Mouse (Mus musculus) neural tube, embryonic 11.5 days (tissue): Measurements from ENCODE around the gene Hoxc6. TPM values are rescaled to one million over a fixed set of nuclear protein-coding genes. Genes with fewer than 3 reads are reported as not detected.

ENCODE experiments used
- ATAC-seq: fragments of 200-750 bp; cut with Nextera tagmentation; 2 replicates; pipeline ENCODE4 v1.8.0; 2017; ENCODE audit warnings: moderate number of reproducible peaks, mild to moderate bottlenecking, moderate TSS enrichment, moderate library complexity; ENCODE audit not compliant: insufficient read depth, low FRiP score, low TSS enrichment
- DNase-seq: peaks from one replicate; pipeline ENCODE4 v3.0.0-alpha.2; 2015; ENCODE audit warnings: low spot score
- H3K27ac ChIP-seq: fragments of 300-500 bp; sonication (generic); 2 replicates; pipeline ENCODE4 v1.5.1; 2014; ENCODE audit warnings: low read depth, mild to moderate bottlenecking, low read length
- H3K27me3 ChIP-seq: fragments of 300-500 bp; sonication (generic); 2 replicates; pipeline ENCODE4 v1.6.1; 2014; ENCODE audit warnings: mild to moderate bottlenecking, low read length, mixed read lengths; ENCODE audit not compliant: control insufficient read depth, insufficient read depth
- H3K36me3 ChIP-seq: fragments of 300-500 bp; sonication (generic); 2 replicates; pipeline ENCODE4 v1.6.1; 2014; ENCODE audit warnings: mild to moderate bottlenecking, low read length, moderate library complexity, mixed read lengths; ENCODE audit not compliant: control insufficient read depth, insufficient read depth
- H3K4me1 ChIP-seq: fragments of 300-500 bp; sonication (generic); 2 replicates; pipeline ENCODE4 v1.6.1; 2014; ENCODE audit warnings: low read length, mixed read lengths; ENCODE audit not compliant: control insufficient read depth, insufficient read depth
- H3K4me2 ChIP-seq: fragments of 300-500 bp; sonication (generic); 2 replicates; pipeline ENCODE4 v1.6.1; 2014; ENCODE audit warnings: low read depth, mild to moderate bottlenecking, moderate library complexity
- H3K4me3 ChIP-seq: fragments of 300-500 bp; sonication (generic); 2 replicates; pipeline ENCODE4 v1.5.1; 2014; ENCODE audit warnings: low read depth, low read length
- H3K9ac ChIP-seq: fragments of 300-500 bp; sonication (generic); 2 replicates; pipeline ENCODE4 v1.6.1; 2014; ENCODE audit warnings: mild to moderate bottlenecking, low read length
- H3K9me3 ChIP-seq: fragments of 300-500 bp; sonication (generic); 2 replicates; pipeline ENCODE4 v1.6.1; 2016; ENCODE audit warnings: low read length; ENCODE audit not compliant: control insufficient read depth
- whole genome bisulfite sequencing: fragments of 180-500 bp; shearing (Covaris S2); extraction: QIAGEN DNeasy Blood & Tissue Kit; methylation state at CpG from one replicate; pipeline ENCODE4 v1.1.7; 2014; 5-methylcytosine and 5-hydroxymethylcytosine counted together
- polyA plus RNA-seq: library from polyadenylated mRNA; unstranded; fragments of >200 nt; fragmentation: Nextera tagmentation; extraction: Ambion mirVana; gene quantifications from 2 replicates; pipeline ENCODE4 v1.2.1, GENCODE M21; 2014

The Hoxc6 gene
- polyA plus RNA-seq: 95.9 and 96.4 TPM in 2 replicates

DNA sequence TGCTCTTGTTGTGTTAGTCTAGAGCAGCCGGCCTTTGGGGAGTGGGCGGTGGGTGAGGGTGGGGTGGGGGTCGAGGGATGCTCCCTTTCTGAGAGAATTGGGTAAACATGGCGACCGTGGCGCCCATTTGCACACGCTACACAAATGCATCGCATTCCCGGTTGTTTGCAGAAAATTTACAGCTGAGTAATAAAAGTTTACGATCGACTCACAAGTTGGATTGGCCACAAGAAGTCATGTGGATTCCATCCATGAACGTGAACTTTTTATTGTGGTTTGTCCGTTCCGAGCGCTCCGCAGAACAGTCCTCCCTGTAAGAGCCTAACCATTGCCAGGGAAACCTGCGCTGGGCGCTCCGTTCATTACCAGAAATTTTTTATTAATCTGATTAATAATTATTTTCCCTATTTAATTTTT is at the start of gene Hoxc6:
Hoxc6 (plus strand) TSS at position 319 of the 417 bp plus-strand sequence.
- Histone ChIP-seq H3K9me3 (no peaks in the 10 kb centered on the region), H3K4me1 (peaks cover 17% of the 10 kb centered on the region), H3K4me2 (peak within 1 kb of the TSS; percentile 99), H3K27ac (peak within 1 kb of the TSS; percentile 88), H3K36me3 (no peaks in the 10 kb centered on the region), H3K4me3 (peak within 1 kb of the TSS; percentile 66), H3K9ac (peak within 1 kb of the TSS; percentile 95), H3K27me3 (peaks cover 17% of the 10 kb centered on the region; the same call in 1 of the 2 replicates)
- WGBS: under 1% methylated on average over 19 of the region's 19 CpGs
- ATAC-seq (peak; percentile 78), DNase-seq (peak; percentile 64)

DNA sequence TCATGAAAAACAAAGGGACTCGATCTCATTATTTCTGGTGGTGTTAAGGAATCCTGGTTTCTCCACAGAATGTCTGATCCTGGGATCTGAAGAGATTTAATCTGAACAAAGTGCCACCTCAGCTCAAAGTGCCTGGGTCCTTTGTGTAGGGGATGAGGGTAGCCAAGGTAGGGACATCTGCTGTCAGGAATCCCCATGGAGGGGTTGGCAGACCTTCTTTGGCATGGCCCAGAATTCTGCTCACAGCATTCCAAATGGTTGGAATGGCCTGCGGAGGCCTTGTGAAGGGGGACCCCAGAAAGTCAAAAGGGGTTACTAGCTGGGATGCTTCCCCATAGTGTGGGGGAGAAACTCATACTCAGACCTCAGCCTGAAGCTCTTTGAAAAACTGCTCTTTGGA is 49.2 kb upstream of the Hoxc6 start:
- ATAC-seq (no peak), DNase-seq (no peak)
- no peaks in the 10 kb centered on the region for H3K9me3 ChIP-seq
- H3K9ac ChIP-seq: peak overlapping the region; percentile 15; the same call in 1 of the 2 replicates
- H3K4me1 ChIP-seq: no peaks in the 10 kb centered on the region
- WGBS: 8% methylated on average over 2 of the region's 2 CpGs
- peak overlapping the region; percentile 7; the same call in 1 of the 2 replicates for H3K4me2 ChIP-seq
- no peak overlapping the region for H3K27ac ChIP-seq
- H3K36me3 ChIP-seq: no peaks in the 10 kb centered on the region
- no peak overlapping the region for H3K4me3 ChIP-seq
- peaks cover 98% of the 10 kb centered on the region for H3K27me3 ChIP-seq

DNA sequence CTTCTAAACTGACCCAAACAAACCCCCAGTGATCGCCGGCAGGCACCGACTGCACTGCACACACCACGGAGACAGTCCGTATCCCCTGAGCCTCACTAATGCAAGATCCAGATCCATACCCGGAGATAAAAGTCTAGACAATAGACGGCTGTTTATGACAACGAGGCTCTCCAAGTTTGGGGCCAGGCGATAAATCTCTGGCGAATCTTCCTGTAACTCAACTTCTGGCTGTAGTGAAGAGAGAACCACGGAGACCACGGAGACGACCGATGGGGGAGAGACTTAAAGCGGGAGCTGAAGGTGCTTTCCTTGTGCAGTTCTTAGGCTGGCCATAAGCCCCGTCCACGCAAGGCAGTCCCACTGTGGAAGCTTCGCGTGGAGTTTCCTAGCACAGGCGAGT is 48.4 kb upstream of the Hoxc6 start:
- Histone ChIP-seq H3K27me3 (peaks cover 99% of the 10 kb centered on the region), H3K4me2 (peak overlapping the region; percentile 13), H3K9me3 (no peaks in the 10 kb centered on the region), H3K4me3 (peak overlapping the region; percentile 11; the same call in 1 of the 2 replicates), H3K36me3 (no peaks in the 10 kb centered on the region), H3K9ac (0 out of 2 replicates have a peak overlapping the region, but pooled peaks have one; percentile 20), H3K27ac (no peak overlapping the region), H3K4me1 (no peaks in the 10 kb centered on the region)
- 1% methylated on average over 20 of the region's 20 CpGs for WGBS
- ATAC-seq (no peak), DNase-seq (no peak)

- Histone ChIP-seq H3K9ac (peak overlapping the region; percentile 27; the same call in 1 of the 2 replicates), H3K27me3 (peaks cover 99% of the 10 kb centered on the region), H3K4me1 (no peaks in the 10 kb centered on the region), H3K9me3 (no peaks in the 10 kb centered on the region), H3K36me3 (no peaks in the 10 kb centered on the region), H3K27ac (no peak overlapping the region), H3K4me3 (0 out of 2 replicates have a peak overlapping the region, but pooled peaks have one; percentile 9), H3K4me2 (peak overlapping the region; percentile 9)
- no peak for DNase-seq
- WGBS: 9% methylated on average over 2 of the region's 2 CpGs
- no peak for ATAC-seq
Observed at GRCm38 (mm10) chr15:102950877-102951276, 47.2 kb upstream of the Hoxc6 start.

- Histone ChIP-seq H3K4me1 (no peaks in the 10 kb centered on the region), H3K9me3 (no peaks in the 10 kb centered on the region), H3K4me3 (no peak overlapping the region; the same call in 1 of the 2 replicates), H3K27ac (no peak overlapping the region), H3K36me3 (no peaks in the 10 kb centered on the region), H3K27me3 (peaks cover 100% of the 10 kb centered on the region), H3K4me2 (peak overlapping the region; percentile 19), H3K9ac (peak overlapping the region; percentile 23)
- DNase-seq (no peak), ATAC-seq (no peak)
- WGBS: 4% methylated on average over 6 of the region's 6 CpGs
Observed at GRCm38 (mm10) chr15:102953561-102953960, 44.5 kb upstream of the Hoxc6 start.

- peak within 1 kb of the TSS; percentile 27; the same call in 1 of the 2 replicates for H3K27ac ChIP-seq
- H3K4me1 ChIP-seq: no peaks in the 10 kb centered on the region
- H3K4me3 ChIP-seq: peak within 1 kb of the TSS; percentile 42
- no peaks in the 10 kb centered on the region for H3K9me3 ChIP-seq
- WGBS: under 1% methylated on average over 56 of the region's 57 CpGs
- H3K9ac ChIP-seq: peak within 1 kb of the TSS; percentile 70
- peaks cover 98% of the 10 kb centered on the region for H3K27me3 ChIP-seq
- H3K4me2 ChIP-seq: peak within 1 kb of the TSS; percentile 31
- no peak for DNase-seq
- no peak for ATAC-seq
- no peaks in the 10 kb centered on the region for H3K36me3 ChIP-seq
Observed at GRCm38 (mm10) chr15:102954192-102955006, 43.7 kb upstream of the Hoxc6 start, which contains the start of gene Hoxc11. TSS of gene Hoxc11 (plus strand) at chr15:102954427.

DNA sequence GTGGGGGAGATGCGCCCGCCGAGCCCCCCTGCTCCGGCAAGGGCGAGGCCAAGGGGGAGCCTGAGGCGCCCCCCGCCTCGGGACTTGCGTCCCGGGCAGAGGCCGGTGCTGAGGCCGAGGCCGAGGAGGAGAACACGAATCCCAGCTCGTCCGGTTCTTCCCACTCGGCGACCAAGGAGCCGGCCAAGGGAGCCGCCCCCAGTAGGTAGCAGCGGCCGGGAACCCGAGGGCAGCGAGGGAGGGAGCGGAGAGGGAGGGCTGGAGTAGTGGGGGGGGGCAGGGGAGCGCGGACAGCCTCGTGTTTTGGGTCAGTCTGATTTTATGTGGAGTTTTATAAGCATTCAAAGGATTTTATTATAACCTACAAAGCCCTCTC is 43.1 kb upstream of the Hoxc6 start:
- DNase-seq (no peak), ATAC-seq (no peak)
- H3K4me1 ChIP-seq: no peaks in the 10 kb centered on the region
- H3K4me3 ChIP-seq: peak overlapping the region; percentile 42
- H3K4me2 ChIP-seq: peak overlapping the region; percentile 31
- H3K27ac ChIP-seq: peak overlapping the region; percentile 27; the same call in 1 of the 2 replicates
- H3K9ac ChIP-seq: peak overlapping the region; percentile 70
- H3K9me3 ChIP-seq: no peaks in the 10 kb centered on the region
- H3K36me3 ChIP-seq: no peaks in the 10 kb centered on the region
- WGBS: under 1% methylated on average over 28 of the region's 28 CpGs
- peaks cover 98% of the 10 kb centered on the region for H3K27me3 ChIP-seq

- H3K27ac ChIP-seq: peak overlapping the region; percentile 11; the same call in 1 of the 2 replicates
- H3K4me2 ChIP-seq: peak overlapping the region; percentile 39
- peaks cover 98% of the 10 kb centered on the region for H3K27me3 ChIP-seq
- no peaks in the 10 kb centered on the region for H3K36me3 ChIP-seq
- no peaks in the 10 kb centered on the region for H3K4me1 ChIP-seq
- H3K9ac ChIP-seq: peak overlapping the region; percentile 70
- H3K9me3 ChIP-seq: no peaks in the 10 kb centered on the region
- ATAC-seq (no peak), DNase-seq (no peak)
- H3K4me3 ChIP-seq: peak overlapping the region; percentile 42
- under 1% methylated on average over 38 of the region's 40 CpGs for WGBS
Observed at GRCm38 (mm10) chr15:102955833-102956640, 42.0 kb upstream of the Hoxc6 start.
